Mouse (Mus musculus) thymus, adult 2 months (tissue): ENCODE measurements around the gene 9230102O04Rik.

Source experiments
- CTCF ChIP-seq: fragments of 200-500 bp; IDR thresholded peaks from 2 replicates; pipeline ENCODE4 v1.5.1; 2012; ENCODE audit warnings: mild to moderate bottlenecking, control low read depth, low read length, moderate library complexity, borderline replicate concordance; ENCODE audit not compliant: control insufficient read depth, poor library complexity, insufficient read depth; ENCODE audit errors: extremely low read depth
- POLR2A ChIP-seq: fragments of 200-500 bp; IDR thresholded peaks from 2 replicates; pipeline ENCODE4 v1.6.1; 2012; ENCODE audit warnings: mild to moderate bottlenecking, low read length, control low read depth, moderate library complexity; ENCODE audit not compliant: control insufficient read depth, poor library complexity, insufficient read depth; ENCODE audit errors: extremely low read depth

DNA sequence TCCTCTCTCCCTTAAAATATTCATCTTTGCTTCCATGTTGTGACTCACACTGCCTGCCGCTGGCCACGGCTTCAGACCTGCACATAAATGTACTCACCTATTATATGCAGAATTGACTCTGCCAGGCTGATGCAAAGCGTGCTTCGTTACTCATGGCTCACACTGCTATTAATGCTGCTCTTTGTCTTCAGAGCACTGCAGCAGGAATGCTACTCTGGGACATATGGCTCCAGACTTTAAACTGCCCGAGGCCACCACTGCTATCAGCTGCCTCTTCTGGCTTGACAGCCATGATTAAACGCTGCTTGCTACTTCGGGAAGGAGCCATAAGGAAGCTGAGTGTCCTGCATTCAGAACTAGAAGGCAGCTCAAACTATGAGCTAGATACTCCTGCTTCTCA, 54.1 kb downstream of the 9230102O04Rik start:
- TF ChIP-seq CTCF (no peak), POLR2A (no peak)
